Mouse (Mus musculus) CH12.LX (cell line): ENCODE measurements around the gene Wt1. TPM values are rescaled to one million over a fixed set of nuclear protein-coding genes. Genes with fewer than 3 reads are reported as not detected.

Experiments used
- DNase-seq: peaks from one replicate; pipeline ENCODE4 v3.0.0-alpha.2; 2013; ENCODE audit errors: extremely low read depth
- H3K27ac ChIP-seq: 2 replicates; pipeline ENCODE4 v1.5.1; 2012; ENCODE audit warnings: low read depth, mild to moderate bottlenecking, control low read depth, moderate library complexity; ENCODE audit not compliant: insufficient read depth
- H3K27me3 ChIP-seq: replicated peaks from 2 replicates; pipeline ENCODE3; 2012; ENCODE audit warnings: inconsistent platforms
- H3K36me3 ChIP-seq, 2 experiments: replicated peaks in 1 of 2; 2 replicates each; pipeline versions ENCODE3 to v1.6.1; 2012; ENCODE audit warnings: inconsistent platforms in 1 of 2, low read length in 1 of 2, mild to moderate bottlenecking in 1 of 2, mixed read lengths in 1 of 2, moderate library complexity in 1 of 2; ENCODE audit not compliant: control insufficient read depth in 1 of 2, insufficient read depth in 1 of 2
- H3K4me1 ChIP-seq, 2 experiments: 2 replicates each; pipeline ENCODE4 v1.6.1; 2012; ENCODE audit warnings: inconsistent platforms in 1 of 2, moderate library complexity in 1 of 2; ENCODE audit not compliant: insufficient read depth in 2 of 2, control insufficient read depth in 1 of 2
- H3K4me2 ChIP-seq: 2 replicates; pipeline ENCODE4 v1.6.1; 2012; ENCODE audit warnings: low read depth, mild to moderate bottlenecking, control low read depth; ENCODE audit not compliant: poor library complexity, insufficient read depth, severe bottlenecking
- H3K4me3 ChIP-seq, 3 experiments: fragments of 150-350 bp in 1 of 3; sonication (generic) in 1 of 3; replicated peaks in 1 of 3; 2 replicates each; pipeline versions ENCODE3 to v1.5.1; 2011 to 2012; ENCODE audit warnings: low read depth in 2 of 3, low read length in 2 of 3, mild to moderate bottlenecking in 2 of 3, moderate library complexity in 2 of 3, control low read depth in 1 of 3, improper control_type of control experiment in 1 of 3, inconsistent platforms in 1 of 3, mixed read lengths in 1 of 3; ENCODE audit not compliant: poor library complexity in 1 of 3
- H3K79me2 ChIP-seq: replicated peaks from 2 replicates; pipeline ENCODE4 v1.6.1; 2012; ENCODE audit warnings: mild to moderate bottlenecking, moderate library complexity; ENCODE audit not compliant: control insufficient read depth, poor library complexity, insufficient read depth, severe bottlenecking; ENCODE audit errors: extremely low read depth
- H3K9ac ChIP-seq: 2 replicates; pipeline ENCODE4 v1.6.1; 2012; ENCODE audit warnings: low read depth, mild to moderate bottlenecking, control low read depth, moderate library complexity; ENCODE audit not compliant: insufficient read depth
- H3K9me3 ChIP-seq: replicated peaks from 2 replicates; pipeline ENCODE3; 2012; ENCODE audit warnings: low read length, inconsistent platforms, mixed read lengths
- BHLHE40 ChIP-seq: IDR thresholded peaks from 2 replicates; pipeline ENCODE4 v1.6.1; 2011; ENCODE audit warnings: mild to moderate bottlenecking, low read depth, low read length, improper control_type of control experiment
- CHD2 ChIP-seq: IDR thresholded peaks from 2 replicates; pipeline ENCODE4 v1.6.1; 2011; ENCODE audit warnings: low read length, improper control_type of control experiment
- E2F4 ChIP-seq: IDR thresholded peaks from 2 replicates; pipeline ENCODE4 v1.6.1; 2011; ENCODE audit warnings: low read depth, low read length, improper control_type of control experiment; ENCODE audit not compliant: insufficient replicate concordance
- ELF1 ChIP-seq: IDR thresholded peaks from 2 replicates; pipeline ENCODE4 v1.6.1; 2014; ENCODE audit warnings: low read depth, mild to moderate bottlenecking, inconsistent platforms, low read length, improper control_type of control experiment
- ETS1 ChIP-seq: conservative IDR thresholded peaks from 2 replicates; pipeline ENCODE4 v1.6.1; 2012; ENCODE audit warnings: low read depth, mild to moderate bottlenecking, inconsistent platforms, low read length, improper control_type of control experiment, moderate library complexity
- GABPA ChIP-seq: IDR thresholded peaks from 2 replicates; pipeline ENCODE4 v1.6.1; 2012; ENCODE audit warnings: low read depth, low read length, improper control_type of control experiment, inconsistent platforms; ENCODE audit not compliant: insufficient replicate concordance
- JUN ChIP-seq: IDR thresholded peaks from 2 replicates; pipeline ENCODE4 v1.6.1; 2011; ENCODE audit warnings: low read depth, mild to moderate bottlenecking, low read length, improper control_type of control experiment, moderate library complexity; ENCODE audit not compliant: insufficient read depth
- MAFK ChIP-seq: IDR thresholded peaks from 2 replicates; pipeline ENCODE4 v1.6.1; 2011; ENCODE audit warnings: low read length, improper control_type of control experiment; ENCODE audit not compliant: insufficient replicate concordance
- MYC ChIP-seq: IDR thresholded peaks from 2 replicates; pipeline ENCODE4 v1.6.1; 2011; ENCODE audit warnings: low read depth, mild to moderate bottlenecking, improper control_type of control experiment, low read length
- NELFE ChIP-seq: IDR thresholded peaks from 2 replicates; pipeline ENCODE4 v1.6.1; 2011; ENCODE audit warnings: low read depth, low read length, improper control_type of control experiment
- NRF1 ChIP-seq: IDR thresholded peaks from 2 replicates; pipeline ENCODE4 v1.6.1; 2014; ENCODE audit warnings: low read depth, mild to moderate bottlenecking, inconsistent platforms, low read length, improper control_type of control experiment, moderate library complexity
- PAX5 ChIP-seq: IDR thresholded peaks from 2 replicates; pipeline ENCODE4 v1.6.1; 2012; ENCODE audit warnings: low read length, inconsistent platforms, mixed read lengths
- POLR2A ChIP-seq: IDR thresholded peaks from 2 replicates; pipeline ENCODE4 v1.6.1; 2011; ENCODE audit warnings: low read depth, mild to moderate bottlenecking, improper control_type of control experiment, low read length
- POLR2AphosphoS2 ChIP-seq: IDR thresholded peaks from 2 replicates; pipeline ENCODE4 v1.6.1; 2011; ENCODE audit warnings: low read depth, low read length, improper control_type of control experiment
- SMC3 ChIP-seq: IDR thresholded peaks from 2 replicates; pipeline ENCODE4 v1.6.1; 2011; ENCODE audit warnings: low read depth, low read length, improper control_type of control experiment
- TBP ChIP-seq: conservative IDR thresholded peaks from 2 replicates; pipeline ENCODE4 v1.6.1; 2011; ENCODE audit warnings: low read depth, low read length, improper control_type of control experiment
- TCF12 ChIP-seq: IDR thresholded peaks from 2 replicates; pipeline ENCODE4 v1.6.1; 2014; ENCODE audit warnings: low read depth, mild to moderate bottlenecking, inconsistent platforms, low read length, improper control_type of control experiment
- UBTF ChIP-seq: IDR thresholded peaks from 2 replicates; pipeline ENCODE4 v1.6.1; 2012; ENCODE audit warnings: low read depth, mild to moderate bottlenecking, inconsistent platforms, low read length, improper control_type of control experiment, moderate library complexity
- USF1 ChIP-seq: IDR thresholded peaks from 2 replicates; pipeline ENCODE4 v1.6.1; 2014; ENCODE audit warnings: low read depth, mild to moderate bottlenecking, inconsistent platforms, low read length, improper control_type of control experiment
- ZC3H11A ChIP-seq: IDR thresholded peaks from 2 replicates; pipeline ENCODE4 v1.6.1; 2012; ENCODE audit warnings: low read depth, mild to moderate bottlenecking, inconsistent platforms, low read length, improper control_type of control experiment
- ZKSCAN1 ChIP-seq: IDR thresholded peaks from 2 replicates; pipeline ENCODE4 v1.6.1; 2012; ENCODE audit warnings: low read depth, inconsistent platforms, low read length, improper control_type of control experiment, borderline replicate concordance
- ZMIZ1 ChIP-seq: IDR thresholded peaks from 2 replicates; pipeline ENCODE4 v1.6.1; 2012; ENCODE audit warnings: low read depth, mild to moderate bottlenecking, inconsistent platforms, low read length, improper control_type of control experiment
- dilution Hi-C: fragments of 300-500 bp; cut with MboI; formaldehyde crosslinking; loops from 2 replicates; pipeline ENCODE4 v1.14.3; 2020; ENCODE audit warnings: low sequenced_read_pairs; ENCODE audit not compliant: extremely low pct_unique_long_range_greater_than_20kb, extremely low pct_ligation_motif_present
- in situ Hi-C: fragments of 300-500 bp; cut with MboI; formaldehyde crosslinking; loops from 3 replicates; pipeline ENCODE4 v1.14.3; 2019; ENCODE audit warnings: low sequenced_read_pairs, low pct_ligation_motif_present, low pct_unique_long_range_greater_than_20kb, mixed read lengths
- polyA plus RNA-seq: library from polyadenylated mRNA; unstranded; fragments of >175 nt; gene quantifications from 2 replicates; pipeline ENCODE4 v1.2.1, GENCODE M21; 2012; ENCODE audit warnings: low read depth; ENCODE audit not compliant: insufficient read length
- total RNA-seq, 2 experiments: library from RNA; depleted of rRNA; stranded (reverse); fragments of 300-350 nt in 1 of 2; fragments of >200 nt in 1 of 2; gene quantifications; 2 replicates each; pipeline ENCODE4 v1.2.3; 2012 to 2014

Wt1 gene
- total and polyA plus RNA-seq, 3 experiments: not detected

DNA sequence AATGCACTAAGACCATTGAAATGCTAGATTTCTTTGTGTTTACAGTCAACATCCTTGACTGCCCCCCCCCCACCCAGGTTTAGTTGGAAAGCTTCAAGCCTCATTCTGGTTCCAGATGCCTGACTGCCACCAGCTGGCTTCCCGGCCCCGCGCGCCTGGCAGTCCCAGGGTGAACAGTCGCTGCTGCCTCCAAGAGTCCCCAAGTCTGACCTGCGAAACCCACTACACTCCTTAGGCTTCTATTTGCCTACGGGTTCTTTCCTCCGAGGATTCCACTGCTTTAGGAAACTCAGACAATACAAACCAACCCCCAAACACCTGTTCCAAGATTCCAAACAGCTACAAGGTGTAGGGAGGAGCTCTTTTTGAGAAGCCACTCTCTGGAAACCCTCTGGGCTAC is 1.1 kb upstream of the Wt1 start (continued):
- TF ChIP-seq TBP: no peak

DNA sequence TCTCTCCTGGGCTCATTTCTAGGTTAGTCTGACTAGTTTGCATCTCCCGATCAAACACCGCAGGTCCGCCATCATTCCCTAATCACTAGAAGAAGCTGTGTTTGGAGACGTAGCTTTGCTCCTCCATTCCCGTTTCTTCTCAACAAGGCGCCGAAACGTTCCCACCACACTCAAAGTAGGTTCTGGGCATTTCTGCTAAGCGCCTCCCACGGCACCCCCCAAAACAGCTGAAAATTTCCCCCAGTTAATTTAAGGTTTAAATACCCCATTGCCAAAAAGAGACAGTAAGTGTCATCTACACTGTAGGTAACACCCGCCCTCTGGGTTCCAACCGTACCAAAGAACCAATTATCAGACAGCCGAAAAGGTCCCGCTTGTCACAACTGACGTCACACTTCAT is 688 bp upstream of the Wt1 start:
- Histone ChIP-seq H3K79me2 (no peaks in the 10 kb centered on the region), H3K27me3 (no peaks in the 10 kb centered on the region), H3K36me3 (no peaks in the 10 kb centered on the region), H3K4me1 (peaks cover 0 to 5% of the 10 kb centered on the region in 2 experiments; a peak in 2 of 4 replicates), H3K9me3 (peaks cover 18% of the 10 kb centered on the region), H3K4me2 (no peak overlapping the region), H3K9ac (no peak overlapping the region), H3K27ac (no peak overlapping the region), H3K4me3 (no peak overlapping the region)
- no peak for TF ChIP-seq ELF1
- no peak for TF ChIP-seq ZKSCAN1
- TF ChIP-seq GABPA: no peak
- TF ChIP-seq ZC3H11A: no peak
- no peak for TF ChIP-seq BHLHE40
- TF ChIP-seq USF1: no peak
- no peak for TF ChIP-seq POLR2A
- no peak for TF ChIP-seq MYC
- DNase-seq: no peak
- in situ Hi-C loops: no loop called here
- dilution Hi-C loops: no loop called here

DNA sequence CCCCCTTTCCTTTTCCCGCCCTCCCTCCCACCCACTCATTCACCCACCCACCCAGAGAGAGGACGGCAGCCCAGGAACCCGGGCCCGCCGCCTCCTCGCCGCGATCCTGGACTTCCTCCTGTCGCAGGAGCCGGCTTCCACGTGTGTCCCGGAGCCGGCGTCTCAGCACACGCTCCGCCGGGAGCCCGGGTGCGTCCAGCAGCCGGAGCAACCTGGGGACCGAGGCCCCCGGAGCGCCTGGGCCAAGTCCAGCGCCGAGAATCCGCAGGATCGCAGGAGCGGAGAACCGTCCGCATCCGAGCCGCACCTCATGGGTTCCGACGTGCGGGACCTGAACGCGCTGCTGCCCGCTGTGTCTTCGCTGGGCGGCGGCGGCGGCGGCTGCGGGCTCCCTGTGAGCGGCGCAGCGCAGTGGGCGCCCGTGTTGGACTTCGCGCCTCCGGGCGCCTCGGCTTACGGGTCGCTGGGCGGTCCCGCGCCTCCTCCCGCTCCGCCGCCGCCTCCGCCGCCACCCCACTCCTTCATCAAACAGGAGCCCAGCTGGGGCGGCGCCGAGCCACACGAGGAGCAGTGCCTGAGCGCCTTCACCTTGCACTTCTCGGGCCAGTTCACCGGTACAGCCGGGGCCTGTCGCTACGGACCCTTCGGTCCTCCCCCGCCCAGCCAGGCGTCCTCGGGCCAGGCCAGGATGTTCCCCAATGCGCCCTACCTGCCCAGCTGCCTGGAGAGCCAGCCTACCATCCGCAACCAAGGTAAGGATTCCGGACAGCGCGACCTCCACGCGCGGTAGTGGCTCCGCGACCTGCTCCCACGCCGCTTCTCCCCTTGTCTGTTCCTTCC is 582 bp downstream of the Wt1 start:
- TF ChIP-seq E2F4 (no peak), ELF1 (no peak), ZMIZ1 (no peak), TBP (no peak), NELFE (no peak), USF1 (no peak), CHD2 (no peak), MYC (no peak), ZKSCAN1 (no peak), TCF12 (no peak), UBTF (no peak), JUN (no peak), POLR2AphosphoS2 (no peak), GABPA (no peak), MAFK (no peak), PAX5 (no peak), SMC3 (no peak), NRF1 (no peak), BHLHE40 (no peak), ETS1 (no peak)
- H3K79me2 ChIP-seq: no peaks in the 10 kb centered on the region
- H3K27ac ChIP-seq: no peak overlapping the region
- dilution Hi-C loops: no loop called here
- H3K4me3 ChIP-seq: no peak overlapping the region
- no peak overlapping the region for H3K9ac ChIP-seq
- in situ Hi-C loops: no loop called here
- no peak for DNase-seq
- no peaks in the 10 kb centered on the region for H3K27me3 ChIP-seq
- H3K4me2 ChIP-seq: no peak overlapping the region
- H3K4me1 ChIP-seq: no peaks in the 10 kb centered on the region
- H3K9me3 ChIP-seq: peaks cover 18% of the 10 kb centered on the region
- no peaks in the 10 kb centered on the region for H3K36me3 ChIP-seq
